Mouse (Mus musculus): ENCODE results near the gene Mtap. TPM values are rescaled to one million over a fixed set of nuclear protein-coding genes. Genes with fewer than 3 reads are reported as not detected.

Mtap gene
- polyA plus RNA-seq, 1 experiment from 2014 or later = 29.3 TPM

DNA sequence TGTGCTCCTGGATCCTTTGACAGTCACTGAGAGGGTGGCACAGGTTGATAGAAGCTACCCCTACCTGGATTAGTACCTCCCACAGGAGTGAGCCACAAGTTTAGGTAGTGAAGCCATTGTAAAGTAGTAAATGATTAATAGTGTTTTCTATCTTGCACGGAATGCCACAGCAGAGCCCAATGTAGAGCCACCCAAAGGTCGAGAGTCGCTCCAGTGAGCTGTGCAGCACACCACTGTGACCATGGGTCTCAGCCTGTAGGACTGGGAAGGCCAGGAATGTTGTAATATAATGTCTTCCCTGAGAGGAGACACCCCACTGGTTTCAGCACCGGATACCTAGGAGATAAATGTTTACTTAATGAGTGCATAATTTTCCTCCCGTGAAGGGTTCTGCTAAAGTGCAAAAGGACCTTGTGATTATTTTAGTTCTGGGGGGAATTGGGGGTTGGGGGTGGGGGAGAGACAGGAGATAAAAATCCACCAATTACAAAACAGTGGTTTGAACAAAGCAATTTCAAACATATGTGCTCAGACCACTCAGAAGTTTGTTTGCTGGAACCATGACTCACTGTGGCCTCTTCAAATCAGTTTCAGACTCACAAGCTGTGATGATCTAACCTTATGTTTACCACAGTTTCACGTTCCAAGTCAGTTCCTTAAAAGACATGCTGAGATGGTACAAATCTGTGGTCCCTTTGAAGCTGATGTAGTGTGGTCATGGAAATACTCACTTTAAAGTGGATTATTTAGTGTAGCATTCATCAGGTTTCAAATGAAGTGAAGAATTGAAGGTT, 40.8 kb downstream of the Mtap start:
- H3K27ac ChIP-seq (replicated peaks) = no peak overlapping the region
- no peaks in the 10 kb centered on the region for H3K9me3 ChIP-seq
- no peak overlapping the region for H3K9ac ChIP-seq (replicated peaks)
- peaks cover 51% of the 10 kb centered on the region for H3K36me3 ChIP-seq
- H3K4me2 ChIP-seq (replicated peaks) = no peak overlapping the region
- WGBS = 91% methylated on average over 6 of the region's 6 CpGs
- H3K4me3 ChIP-seq = no peak overlapping the region
- no peaks in the 10 kb centered on the region for H3K27me3 ChIP-seq
- H3K4me1 ChIP-seq = no peaks in the 10 kb centered on the region
- ATAC-seq (replicated peaks) = no peak

DNA sequence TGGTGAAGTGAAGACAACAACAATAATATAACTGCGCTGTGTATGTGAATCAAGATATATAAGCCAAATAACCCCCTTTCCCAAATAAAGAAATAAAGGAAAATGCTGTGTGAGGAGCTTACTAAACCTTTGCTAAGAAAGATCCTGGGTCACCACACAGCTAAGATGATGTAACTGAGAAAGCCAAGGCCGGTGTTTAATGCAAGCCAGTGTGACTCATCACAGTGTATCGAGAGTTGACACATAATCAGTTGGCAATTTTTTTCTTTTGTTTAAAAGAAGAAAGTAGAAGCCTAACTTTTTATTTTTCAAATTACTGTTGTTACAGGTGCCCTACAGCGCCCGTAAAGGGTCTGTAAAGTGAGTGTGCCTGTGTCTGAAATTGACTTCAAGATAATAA, 43.2 kb downstream of the Mtap start:
- 98% methylated on average over 5 of the region's 5 CpGs for WGBS
- no peaks in the 10 kb centered on the region for H3K27me3 ChIP-seq
- H3K36me3 ChIP-seq = peaks cover 37% of the 10 kb centered on the region; the same call in 1 of the 2 replicates
- no peak overlapping the region for H3K9ac ChIP-seq (replicated peaks)
- no peak overlapping the region for H3K4me2 ChIP-seq (replicated peaks)
- ATAC-seq (replicated peaks) = no peak
- H3K27ac ChIP-seq (replicated peaks) = no peak overlapping the region
- no peaks in the 10 kb centered on the region for H3K4me1 ChIP-seq
- no peak overlapping the region for H3K4me3 ChIP-seq
- no peaks in the 10 kb centered on the region for H3K9me3 ChIP-seq

DNA sequence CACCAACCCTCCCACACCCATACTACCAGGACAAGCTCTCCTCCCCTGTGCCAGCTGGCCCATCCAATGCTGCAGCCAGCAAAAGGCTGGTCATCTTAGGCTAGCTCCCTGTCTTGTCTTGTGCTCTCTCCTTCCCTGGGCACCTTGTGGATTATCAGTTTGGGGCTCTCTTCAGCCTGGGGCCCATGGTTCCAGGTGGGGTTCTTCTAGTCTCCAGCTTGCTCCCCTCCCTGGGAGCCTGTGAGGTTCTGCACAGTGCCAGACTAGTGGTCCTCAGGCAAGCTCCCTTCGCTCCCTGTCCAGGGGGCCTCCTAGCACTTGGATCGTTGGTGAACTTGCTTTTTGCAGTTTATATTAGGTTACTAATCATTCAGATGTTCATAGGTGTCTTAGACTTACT, 44.7 kb downstream of the Mtap start:
- Histone ChIP-seq H3K4me1 (no peaks in the 10 kb centered on the region), H3K4me3 (no peak overlapping the region), H3K9me3 (no peaks in the 10 kb centered on the region), H3K4me2 (replicated peaks) (no peak overlapping the region), H3K27me3 (no peaks in the 10 kb centered on the region), H3K36me3 (peaks cover 26% of the 10 kb centered on the region; the same call in 1 of the 2 replicates), H3K27ac (replicated peaks) (no peak overlapping the region), H3K9ac (replicated peaks) (no peak overlapping the region)
- no peak for ATAC-seq (replicated peaks)
- 94% methylated on average over 2 of the region's 2 CpGs for WGBS

DNA sequence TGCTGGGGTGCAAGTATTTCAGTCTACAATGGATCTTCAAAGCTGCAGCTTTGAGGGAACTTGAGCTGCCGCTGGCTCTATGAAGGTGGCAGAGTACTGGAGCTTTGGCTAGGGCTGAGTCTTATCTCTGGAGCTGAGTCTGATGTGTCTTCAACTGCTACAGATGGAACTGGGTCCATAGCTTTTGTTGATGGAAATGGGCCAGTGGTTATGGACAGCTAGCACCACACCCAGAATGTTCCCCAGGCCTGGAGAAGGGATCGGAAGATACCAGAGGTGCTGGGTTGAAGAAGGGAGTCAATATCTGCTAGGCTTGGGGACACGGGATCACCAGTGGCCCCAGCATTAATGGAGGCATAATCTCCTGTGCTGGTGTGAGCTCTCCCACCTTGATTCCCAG, 45.6 kb downstream of the Mtap start:
- H3K4me1 ChIP-seq = no peaks in the 10 kb centered on the region
- WGBS = 92% methylated on average over 3 of the region's 3 CpGs
- H3K27me3 ChIP-seq = no peaks in the 10 kb centered on the region
- H3K4me2 ChIP-seq (replicated peaks) = no peak overlapping the region
- H3K9me3 ChIP-seq = no peaks in the 10 kb centered on the region
- ATAC-seq (replicated peaks) = no peak
- H3K27ac ChIP-seq (replicated peaks) = no peak overlapping the region
- peaks cover 22% of the 10 kb centered on the region; the same call in 1 of the 2 replicates for H3K36me3 ChIP-seq
- H3K4me3 ChIP-seq = no peak overlapping the region
- H3K9ac ChIP-seq (replicated peaks) = no peak overlapping the region

DNA sequence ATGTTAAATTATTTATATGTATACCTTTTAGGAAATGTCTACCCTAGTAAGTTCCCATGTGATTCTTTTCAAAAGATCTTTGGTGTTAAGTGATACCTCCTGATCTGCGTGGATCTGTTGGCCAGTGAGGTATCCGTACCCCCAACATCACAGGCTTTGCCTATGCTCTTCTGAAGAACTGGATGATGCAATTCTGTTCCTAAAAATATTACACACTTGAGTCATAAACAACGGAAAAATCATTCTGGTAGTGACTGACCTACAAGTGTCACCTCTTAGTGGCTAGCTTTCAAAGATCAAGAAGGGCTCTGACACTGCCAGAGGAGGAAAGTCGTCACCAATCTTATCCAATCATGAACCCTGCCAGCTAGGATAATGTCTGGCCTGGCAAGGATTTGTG, 58.6 kb downstream of the Mtap start:
- H3K9me3 ChIP-seq = no peaks in the 10 kb centered on the region
- no peaks in the 10 kb centered on the region for H3K27me3 ChIP-seq
- H3K4me2 ChIP-seq (replicated peaks) = no peak overlapping the region
- WGBS = 92% methylated on average over 4 of the region's 4 CpGs
- no peaks in the 10 kb centered on the region for H3K36me3 ChIP-seq
- no peaks in the 10 kb centered on the region for H3K4me1 ChIP-seq
- ATAC-seq (replicated peaks) = no peak
- H3K4me3 ChIP-seq = no peak overlapping the region
- H3K9ac ChIP-seq (replicated peaks) = no peak overlapping the region
- no peak overlapping the region for H3K27ac ChIP-seq (replicated peaks)

DNA sequence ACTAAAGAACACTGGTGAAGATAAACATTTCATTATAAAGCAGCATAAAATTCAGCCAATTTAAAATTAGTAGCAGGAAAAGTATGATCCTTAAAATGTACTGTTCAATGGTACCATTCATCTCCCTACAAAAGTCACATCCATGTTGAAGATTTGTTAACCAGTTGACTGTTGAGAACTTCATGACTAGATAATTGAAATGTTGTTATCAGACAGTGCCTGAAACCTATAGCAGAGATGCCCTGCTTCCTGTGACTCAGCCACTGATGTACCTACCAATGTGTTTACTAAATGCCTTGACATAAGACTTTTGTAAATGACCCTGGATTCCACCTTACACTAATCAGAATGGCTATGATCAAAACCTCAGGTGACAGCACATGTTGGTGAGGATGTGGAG, 60.2 kb downstream of the Mtap start:
- no peaks in the 10 kb centered on the region for H3K36me3 ChIP-seq
- no peak for ATAC-seq (replicated peaks)
- H3K27ac ChIP-seq (replicated peaks) = no peak overlapping the region
- no peaks in the 10 kb centered on the region for H3K4me1 ChIP-seq
- no peak overlapping the region for H3K9ac ChIP-seq (replicated peaks)
- no peak overlapping the region for H3K4me3 ChIP-seq
- no peak overlapping the region for H3K4me2 ChIP-seq (replicated peaks)
- H3K9me3 ChIP-seq = no peaks in the 10 kb centered on the region
- H3K27me3 ChIP-seq = no peaks in the 10 kb centered on the region

DNA sequence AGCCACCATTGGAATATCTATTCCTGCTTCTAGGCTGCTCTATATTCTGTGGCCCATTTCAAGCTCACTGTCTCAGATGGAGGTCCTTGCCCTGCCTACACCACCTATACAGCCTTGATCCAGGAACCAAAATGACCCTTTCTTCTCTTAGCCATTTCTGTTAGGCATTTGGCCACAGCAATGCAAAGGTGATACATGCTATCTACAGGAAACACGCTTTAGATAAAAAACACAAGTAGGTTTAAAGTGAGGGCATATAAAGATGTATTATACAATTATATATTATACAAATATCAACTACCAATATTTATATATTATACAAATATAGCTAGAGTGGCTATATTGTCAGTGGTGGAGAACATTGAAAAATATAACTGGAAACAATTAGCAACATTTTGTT, 63.9 kb downstream of the Mtap start:
- no peaks in the 10 kb centered on the region for H3K9me3 ChIP-seq
- no peak overlapping the region for H3K4me3 ChIP-seq
- H3K9ac ChIP-seq (replicated peaks) = no peak overlapping the region
- H3K36me3 ChIP-seq = no peaks in the 10 kb centered on the region
- no peaks in the 10 kb centered on the region for H3K4me1 ChIP-seq
- ATAC-seq (replicated peaks) = no peak
- no peaks in the 10 kb centered on the region for H3K27me3 ChIP-seq
- WGBS = 92% methylated on average over 1 of the region's 1 CpGs
- H3K27ac ChIP-seq (replicated peaks) = no peak overlapping the region
- H3K4me2 ChIP-seq (replicated peaks) = no peak overlapping the region

DNA sequence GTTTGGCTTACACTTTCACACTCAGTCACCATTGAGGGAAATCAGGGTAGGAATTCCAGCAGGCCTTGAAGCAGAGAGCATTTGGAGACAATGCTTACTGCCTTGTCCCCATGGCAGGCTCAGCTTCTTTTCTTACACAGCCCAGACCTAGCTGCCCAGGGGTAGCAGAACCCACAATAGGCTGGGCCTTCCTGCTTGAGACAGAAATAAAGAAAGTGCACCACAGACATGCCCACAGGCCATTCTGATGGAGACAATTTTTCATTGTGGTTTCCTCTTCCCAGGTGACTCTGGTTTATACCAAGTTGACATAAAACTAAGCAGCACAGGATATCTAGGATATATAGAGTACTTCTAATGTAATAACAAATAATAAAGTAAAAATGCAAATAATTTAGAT, 72.4 kb downstream of the Mtap start:
- H3K9ac ChIP-seq (replicated peaks) = no peak overlapping the region
- no peaks in the 10 kb centered on the region for H3K9me3 ChIP-seq
- no peak for ATAC-seq (replicated peaks)
- H3K4me1 ChIP-seq = no peaks in the 10 kb centered on the region
- no peak overlapping the region for H3K4me2 ChIP-seq (replicated peaks)
- no peaks in the 10 kb centered on the region for H3K36me3 ChIP-seq
- no peaks in the 10 kb centered on the region for H3K27me3 ChIP-seq
- no peak overlapping the region for H3K27ac ChIP-seq (replicated peaks)
- no peak overlapping the region for H3K4me3 ChIP-seq

DNA sequence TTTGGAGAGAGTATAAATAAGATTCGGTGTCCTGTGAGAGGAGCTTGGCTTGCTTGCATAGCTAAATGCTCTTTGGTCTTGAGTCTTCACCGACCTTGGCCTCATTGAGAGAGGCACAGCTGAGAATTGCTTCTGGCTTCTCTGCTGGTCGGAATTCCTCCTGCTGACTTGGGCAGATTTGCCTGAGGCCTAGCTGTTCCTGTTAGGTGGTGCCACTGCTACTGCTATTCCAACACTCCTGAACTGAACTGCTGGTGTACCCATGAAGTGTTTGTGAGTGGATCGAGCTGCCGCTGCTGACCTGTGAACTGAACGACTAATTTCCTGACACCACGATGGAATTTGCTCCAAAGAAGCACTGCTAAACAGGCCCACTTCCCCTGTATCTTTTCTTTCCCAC, 73.4 kb downstream of the Mtap start:
- no peak overlapping the region for H3K9ac ChIP-seq (replicated peaks)
- H3K36me3 ChIP-seq = no peaks in the 10 kb centered on the region
- ATAC-seq (replicated peaks) = no peak
- no peak overlapping the region for H3K4me2 ChIP-seq (replicated peaks)
- no peaks in the 10 kb centered on the region for H3K4me1 ChIP-seq
- 85% methylated on average over 7 of the region's 7 CpGs for WGBS
- no peak overlapping the region for H3K27ac ChIP-seq (replicated peaks)
- no peaks in the 10 kb centered on the region for H3K9me3 ChIP-seq
- no peaks in the 10 kb centered on the region for H3K27me3 ChIP-seq
- no peak overlapping the region for H3K4me3 ChIP-seq

DNA sequence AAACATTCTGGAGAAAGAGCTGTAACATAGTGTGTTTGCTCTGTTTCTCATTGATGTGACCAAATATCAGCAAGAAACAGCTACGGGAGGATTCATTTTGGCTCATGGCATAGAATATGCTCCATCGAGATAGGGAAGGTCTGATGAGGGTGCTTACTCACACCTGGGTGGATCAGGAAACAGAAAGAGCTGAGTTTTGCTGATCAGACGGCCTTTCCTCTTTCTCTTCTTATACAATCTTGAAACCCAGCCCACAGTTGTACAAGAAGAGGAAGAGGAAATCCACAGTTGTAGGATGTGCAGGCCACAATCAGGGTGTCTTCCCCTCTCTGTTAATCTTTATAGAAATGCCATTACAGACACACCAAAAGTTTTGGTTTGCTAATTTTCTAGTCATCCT, 75.3 kb downstream of the Mtap start:
- Histone ChIP-seq H3K36me3 (no peaks in the 10 kb centered on the region), H3K4me2 (replicated peaks) (no peak overlapping the region), H3K9ac (replicated peaks) (no peak overlapping the region), H3K9me3 (no peaks in the 10 kb centered on the region), H3K4me1 (no peaks in the 10 kb centered on the region), H3K4me3 (no peak overlapping the region), H3K27ac (replicated peaks) (no peak overlapping the region), H3K27me3 (no peaks in the 10 kb centered on the region)
- ATAC-seq (replicated peaks) = no peak
- 81% methylated on average over 3 of the region's 3 CpGs for WGBS

Other genes starting within 250 kb of the Mtap start
- gene Cdkn2a, start 157.5 kb downstream of the Mtap start, polyA plus RNA-seq (2015; fragmentation: Nextera tagmentation; extraction: Ambion mirVana) = not detected in 2 replicates
- gene Cdkn2b, start 173.9 kb downstream of the Mtap start, polyA plus RNA-seq (2015; fragmentation: Nextera tagmentation; extraction: Ambion mirVana) = 0.76 and 0.83 TPM in 2 replicates